Mouse (Mus musculus): Measurements from ENCODE around the gene Fam98a. TPM values are rescaled to one million over a fixed set of nuclear protein-coding genes. Genes with fewer than 3 reads are reported as not detected.

Fam98a gene
- polyA plus RNA-seq, 1 experiment from 2014 or later: 7.9 TPM

- Histone ChIP-seq H3K4me2 (peak overlapping the region; percentile 12; the same call in 1 of the 2 replicates), H3K36me3 (ENCODE audit: insufficient read depth) (no peaks in the 10 kb centered on the region), H3K27ac (ENCODE audit: low read depth) (no peak overlapping the region), H3K4me3 (ENCODE audit: low read depth, low read length) (no peak overlapping the region), H3K9me3 (ENCODE audit: low read depth, low read length) (no peaks in the 10 kb centered on the region), H3K9ac (no peak overlapping the region), H3K4me1 (ENCODE audit: insufficient read depth) (no peaks in the 10 kb centered on the region), H3K27me3 (ENCODE audit: insufficient read depth, low read length) (no peaks in the 10 kb centered on the region)
- WGBS: 26% methylated on average over 9 of the region's 9 CpGs
- ATAC-seq (ENCODE audit: insufficient read depth) (0 out of 2 replicates have a peak, but pooled peaks have one; percentile 35), DNase-seq (no peak)
- no peak for TF ChIP-seq CTCF (IDR thresholded peaks at IDR 0.05; ENCODE audit: low read depth)
Observed at GRCm38 (mm10) chr17:75522347-75523065, 29.2 kb downstream of the Fam98a start.

GRCm38 (mm10) chr17:75521236-75521842 lies 30.4 kb downstream of the Fam98a start:
- H3K27ac ChIP-seq (ENCODE audit: low read depth): no peak overlapping the region
- ATAC-seq (ENCODE audit: insufficient read depth) (no peak), DNase-seq (no peak)
- no peaks in the 10 kb centered on the region for H3K27me3 ChIP-seq (ENCODE audit: insufficient read depth, low read length)
- no peaks in the 10 kb centered on the region for H3K4me1 ChIP-seq (ENCODE audit: insufficient read depth)
- no peaks in the 10 kb centered on the region for H3K9me3 ChIP-seq (ENCODE audit: low read depth, low read length)
- H3K4me2 ChIP-seq: no peak overlapping the region
- no peak for TF ChIP-seq CTCF (IDR thresholded peaks at IDR 0.05; ENCODE audit: low read depth)
- no peak overlapping the region for H3K4me3 ChIP-seq (ENCODE audit: low read depth, low read length)
- WGBS: 44% methylated on average over 6 of the region's 6 CpGs
- no peak overlapping the region for H3K9ac ChIP-seq
- H3K36me3 ChIP-seq (ENCODE audit: insufficient read depth): no peaks in the 10 kb centered on the region

GRCm38 (mm10) chr17:75519239-75519900 lies 32.4 kb downstream of the Fam98a start:
- H3K9me3 ChIP-seq (ENCODE audit: low read depth, low read length): no peaks in the 10 kb centered on the region
- no peaks in the 10 kb centered on the region for H3K27me3 ChIP-seq (ENCODE audit: insufficient read depth, low read length)
- H3K36me3 ChIP-seq (ENCODE audit: insufficient read depth): no peaks in the 10 kb centered on the region
- no peak for ATAC-seq (ENCODE audit: insufficient read depth)
- H3K9ac ChIP-seq: no peak overlapping the region
- no peak overlapping the region for H3K4me2 ChIP-seq
- no peak for TF ChIP-seq CTCF (IDR thresholded peaks at IDR 0.05; ENCODE audit: low read depth)
- no peak overlapping the region for H3K27ac ChIP-seq (ENCODE audit: low read depth)
- no peaks in the 10 kb centered on the region for H3K4me1 ChIP-seq (ENCODE audit: insufficient read depth)
- 68% methylated on average over 8 of the region's 8 CpGs for WGBS
- H3K4me3 ChIP-seq (ENCODE audit: low read depth, low read length): no peak overlapping the region
- DNase-seq: no peak

GRCm38 (mm10) chr17:75518181-75518901 lies 33.4 kb downstream of the Fam98a start:
- TF ChIP-seq CTCF (IDR thresholded peaks at IDR 0.05; ENCODE audit: low read depth): no peak
- no peak overlapping the region for H3K4me2 ChIP-seq
- H3K36me3 ChIP-seq (ENCODE audit: insufficient read depth): no peaks in the 10 kb centered on the region
- WGBS: 55% methylated on average over 8 of the region's 8 CpGs
- H3K4me3 ChIP-seq (ENCODE audit: low read depth, low read length): no peak overlapping the region
- no peaks in the 10 kb centered on the region for H3K27me3 ChIP-seq (ENCODE audit: insufficient read depth, low read length)
- no peak overlapping the region for H3K27ac ChIP-seq (ENCODE audit: low read depth)
- no peak overlapping the region for H3K9ac ChIP-seq
- no peaks in the 10 kb centered on the region for H3K9me3 ChIP-seq (ENCODE audit: low read depth, low read length)
- H3K4me1 ChIP-seq (ENCODE audit: insufficient read depth): no peaks in the 10 kb centered on the region
- ATAC-seq (ENCODE audit: insufficient read depth) (no peak), DNase-seq (no peak)

GRCm38 (mm10) chr17:75516591-75516990 lies 35.2 kb downstream of the Fam98a start:
- Histone ChIP-seq H3K4me2 (no peak overlapping the region), H3K9me3 (ENCODE audit: low read depth, low read length) (no peaks in the 10 kb centered on the region), H3K4me1 (ENCODE audit: insufficient read depth) (no peaks in the 10 kb centered on the region), H3K27ac (ENCODE audit: low read depth) (no peak overlapping the region), H3K36me3 (ENCODE audit: insufficient read depth) (no peaks in the 10 kb centered on the region), H3K9ac (no peak overlapping the region), H3K27me3 (ENCODE audit: insufficient read depth, low read length) (no peaks in the 10 kb centered on the region), H3K4me3 (ENCODE audit: low read depth, low read length) (no peak overlapping the region)
- TF ChIP-seq CTCF (IDR thresholded peaks at IDR 0.05; ENCODE audit: low read depth): no peak
- ATAC-seq (ENCODE audit: insufficient read depth) (peak; percentile 21; the same call in 1 of the 2 replicates), DNase-seq (no peak)
- 33% methylated on average over 4 of the region's 4 CpGs for WGBS

GRCm38 (mm10) chr17:75509257-75509656 lies 42.5 kb downstream of the Fam98a start:
- ATAC-seq (ENCODE audit: insufficient read depth): no peak
- 94% methylated on average over 5 of the region's 5 CpGs for WGBS

More at GRCm38 (mm10) chr17:75509257-75509656, 42.5 kb downstream of the Fam98a start:
- Histone ChIP-seq H3K27ac (ENCODE audit: low read depth) (no peak overlapping the region), H3K9ac (no peak overlapping the region), H3K4me1 (ENCODE audit: insufficient read depth) (no peaks in the 10 kb centered on the region), H3K27me3 (ENCODE audit: insufficient read depth, low read length) (no peaks in the 10 kb centered on the region), H3K4me2 (no peak overlapping the region), H3K9me3 (ENCODE audit: low read depth, low read length) (no peaks in the 10 kb centered on the region), H3K36me3 (ENCODE audit: insufficient read depth) (no peaks in the 10 kb centered on the region), H3K4me3 (ENCODE audit: low read depth, low read length) (no peak overlapping the region)
- DNase-seq: no peak
- TF ChIP-seq CTCF (IDR thresholded peaks at IDR 0.05; ENCODE audit: low read depth): no peak
